Mouse (Mus musculus) layer of hippocampus, postnatal 25 days (tissue): ENCODE results near the gene Atf3. TPM values are rescaled to one million over a fixed set of nuclear protein-coding genes. Genes with fewer than 3 reads are reported as not detected.

ENCODE experiments used
- DNase-seq, 2 experiments: peaks; one replicate each; pipeline ENCODE4 v3.0.0; 2022; ENCODE audit warnings: mixed read lengths in 2 of 2, low spot score in 1 of 2; ENCODE audit errors: extremely low spot score in 1 of 2
- total RNA-seq, 2 experiments: library from RNA; stranded (reverse); gene quantifications; 2 replicates each; pipeline ENCODE4 v1.2.3; 2021

Gene Atf3
- total RNA-seq: 1 to 10 TPM; 1.1 to 2.1 TPM

- DNase-seq: no peak
Measured at GRCm38 (mm10) chr1:191217939-191218338, at the start of gene Atf3. Atf3 (minus strand) TSS chr1:191218039.

DNA sequence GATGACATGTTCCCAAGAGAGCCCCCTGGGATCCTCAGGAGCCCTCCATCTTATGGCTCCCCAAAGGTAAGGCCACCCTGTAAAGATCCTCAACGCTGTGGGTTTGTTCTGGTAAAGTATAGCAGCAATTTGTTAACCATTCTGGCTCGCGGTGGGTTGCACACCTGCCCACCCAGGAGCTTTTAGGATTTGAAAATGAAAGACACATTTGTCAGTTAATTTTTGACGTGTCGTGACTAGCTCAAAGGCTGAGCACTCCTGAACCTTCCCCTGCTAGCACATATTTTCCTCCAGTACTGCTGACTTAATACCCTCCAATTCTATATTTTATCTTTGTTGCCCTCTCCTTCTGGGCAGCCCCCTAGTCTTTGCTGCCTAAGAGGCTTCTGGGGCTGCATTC lies 49.3 kb upstream of the Atf3 start:
- DNase-seq: no peak

DNA sequence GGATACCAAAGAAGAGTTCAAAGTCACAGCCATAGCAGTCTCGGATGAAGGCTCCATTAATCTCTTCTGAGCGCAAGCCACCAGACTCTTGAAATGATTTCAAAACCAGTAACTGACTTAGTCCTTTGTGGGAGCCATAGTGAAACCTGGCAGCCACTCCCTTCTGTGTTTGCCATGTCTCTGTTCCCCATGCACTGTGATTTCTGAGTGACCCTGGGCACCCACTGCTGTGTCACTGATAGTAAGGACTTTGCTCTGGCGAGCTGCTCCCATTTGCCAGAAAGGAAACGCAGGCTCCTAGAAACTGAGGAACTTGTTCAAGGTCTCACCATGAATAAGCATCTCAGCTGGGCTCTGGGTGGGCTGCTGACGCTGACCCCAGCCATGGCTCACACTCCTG lies 45.6 kb upstream of the Atf3 start:
- no peak for DNase-seq

- DNase-seq: no peak
Measured at GRCm38 (mm10) chr1:191261861-191262260, 44.0 kb upstream of the Atf3 start.

DNA sequence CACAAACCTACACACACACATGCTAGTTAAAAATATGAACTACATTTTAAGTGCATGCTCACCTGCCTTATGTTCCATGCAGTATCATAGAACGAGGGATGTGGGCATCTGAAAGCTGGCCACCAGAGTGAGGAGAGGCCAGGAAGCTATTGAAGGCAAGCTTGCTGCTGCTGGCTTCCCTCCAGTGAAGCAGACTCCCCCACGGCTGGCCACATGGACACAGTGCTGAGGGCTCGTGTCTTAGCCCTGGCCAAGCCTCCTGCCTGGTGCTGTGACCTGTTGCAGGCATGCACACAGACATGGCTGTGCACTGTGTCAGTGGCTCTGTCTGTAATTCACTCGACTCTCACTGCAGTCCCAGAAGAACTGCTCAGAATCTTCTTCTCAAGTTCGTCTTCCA lies 41.8 kb upstream of the Atf3 start:
- no peak for DNase-seq

DNA sequence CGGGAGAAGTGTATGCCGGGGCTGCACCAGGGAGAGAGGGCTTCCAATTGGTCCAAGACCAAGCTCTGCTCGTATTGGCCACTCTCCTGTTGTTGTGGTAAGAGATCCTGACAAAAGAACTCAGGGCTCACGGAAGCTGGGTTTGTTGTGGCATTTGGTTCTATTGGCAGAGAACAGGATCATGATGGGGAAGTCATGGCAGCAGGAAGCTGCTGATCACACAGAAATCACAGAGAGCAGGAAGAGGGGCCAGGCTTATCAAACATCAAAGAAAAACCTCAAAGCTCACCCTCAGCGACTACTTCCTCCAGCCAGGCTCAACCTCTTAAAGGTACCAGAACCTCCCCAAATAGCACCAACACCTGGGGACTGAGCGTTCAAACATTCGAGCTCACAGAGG lies 41.3 kb upstream of the Atf3 start:
- DNase-seq: no peak

DNA sequence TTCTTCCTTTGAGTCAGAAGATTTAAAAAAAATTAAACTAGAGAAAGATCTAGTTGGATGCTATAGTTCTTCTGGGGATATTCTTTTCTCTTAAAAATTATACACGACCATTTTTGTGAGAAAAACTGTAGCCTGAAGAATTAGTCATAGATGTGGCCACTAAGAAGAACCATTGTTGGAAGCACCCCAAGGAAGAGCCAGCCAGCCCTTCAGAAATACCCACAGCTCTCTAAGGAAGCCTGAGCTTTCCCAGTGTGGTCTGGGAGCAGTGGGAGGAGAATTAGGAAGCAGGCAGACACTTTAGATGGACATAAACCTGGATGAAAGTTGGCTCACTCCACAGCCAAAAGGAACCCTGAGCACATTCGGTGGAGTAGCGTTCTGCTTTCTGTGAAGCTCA lies 40.7 kb upstream of the Atf3 start:
- no peak for DNase-seq

DNA sequence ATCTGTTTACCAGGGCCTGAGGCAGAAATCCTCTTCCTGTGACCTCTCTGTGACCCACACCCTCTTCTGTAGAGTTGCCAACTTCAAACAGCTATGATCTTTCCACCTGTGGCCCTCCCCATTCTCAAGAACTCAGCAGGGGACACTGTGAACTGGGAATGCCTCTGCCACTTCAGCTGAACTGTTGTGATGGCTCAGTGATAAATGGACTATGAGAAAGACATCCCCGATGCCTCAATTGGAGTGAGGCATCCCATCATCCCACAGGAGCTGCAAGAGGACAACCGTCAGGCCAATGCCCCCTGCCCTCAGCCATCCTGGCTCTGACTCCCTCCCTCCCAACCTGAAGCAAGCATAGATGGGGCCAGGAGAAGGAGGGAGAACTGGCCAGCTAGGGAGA lies 40.1 kb upstream of the Atf3 start:
- no peak for DNase-seq

DNA sequence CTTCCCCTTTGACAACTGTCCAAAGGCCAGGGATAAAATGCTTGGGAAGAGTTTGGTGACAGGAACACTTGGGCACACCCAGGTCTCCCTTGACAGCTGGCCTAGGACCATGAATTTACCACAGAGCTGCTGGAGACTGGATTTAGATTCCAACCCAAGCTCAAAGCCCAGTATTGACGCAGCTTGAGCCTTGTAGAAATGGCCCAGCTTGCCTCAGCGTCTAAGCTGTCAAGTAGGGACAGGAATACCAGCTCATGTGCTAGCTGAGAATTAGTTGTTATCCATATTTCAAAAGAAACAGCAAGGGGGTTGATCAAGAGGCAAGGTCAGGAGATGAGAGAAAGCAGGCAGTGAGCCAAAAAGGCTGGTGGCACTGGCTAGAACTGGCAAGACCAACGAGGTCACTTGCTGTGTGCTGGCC lies 39.5 kb upstream of the Atf3 start:
- no peak for DNase-seq

- DNase-seq: no peak
Measured at GRCm38 (mm10) chr1:191256566-191257350, 38.9 kb upstream of the Atf3 start.

DNA sequence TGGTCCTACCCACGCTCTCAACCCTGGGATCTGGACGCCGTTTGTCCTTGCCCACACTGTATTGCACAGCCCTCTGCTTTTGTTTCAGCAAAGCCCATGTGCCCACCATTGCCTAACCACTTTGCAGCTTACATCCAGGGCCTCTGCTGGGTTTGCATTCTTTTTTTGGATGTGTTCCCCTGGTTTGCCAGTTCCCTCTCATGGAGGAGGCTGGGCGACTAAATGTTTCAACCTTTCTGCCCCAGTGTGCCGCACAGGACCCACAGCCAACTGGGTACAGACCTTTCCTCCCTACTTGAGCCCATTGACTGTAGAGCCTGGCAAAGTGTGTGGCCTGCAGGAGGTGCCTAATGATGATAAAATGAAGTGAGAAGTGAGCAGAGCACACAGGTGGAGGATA lies 38.3 kb upstream of the Atf3 start:
- no peak for DNase-seq

GRCm38 (mm10) chr1:191254448-191254847 lies 36.6 kb upstream of the Atf3 start:
- no peak for DNase-seq

- no peak for DNase-seq
Measured at GRCm38 (mm10) chr1:191253636-191254035, 35.8 kb upstream of the Atf3 start.

DNA sequence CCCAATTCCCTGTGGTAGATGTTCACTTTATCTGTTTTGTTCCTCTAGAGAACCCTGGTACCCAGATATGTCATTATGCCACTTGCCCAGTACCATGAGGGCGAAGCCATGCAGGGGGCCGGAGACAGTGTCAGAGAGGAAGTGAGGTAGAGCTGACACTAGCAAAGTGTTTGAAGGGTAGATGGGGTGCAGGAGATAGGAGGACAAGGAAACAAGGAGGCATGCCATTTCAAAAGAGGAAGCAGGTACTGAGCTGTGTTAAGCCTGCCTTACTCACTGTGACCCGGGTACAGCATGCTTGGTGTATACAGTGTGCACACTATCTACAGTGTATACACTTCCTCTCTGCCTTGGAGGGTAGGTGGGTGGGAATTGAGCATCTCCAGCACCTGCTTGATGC lies 32.1 kb upstream of the Atf3 start:
- no peak for DNase-seq

DNA sequence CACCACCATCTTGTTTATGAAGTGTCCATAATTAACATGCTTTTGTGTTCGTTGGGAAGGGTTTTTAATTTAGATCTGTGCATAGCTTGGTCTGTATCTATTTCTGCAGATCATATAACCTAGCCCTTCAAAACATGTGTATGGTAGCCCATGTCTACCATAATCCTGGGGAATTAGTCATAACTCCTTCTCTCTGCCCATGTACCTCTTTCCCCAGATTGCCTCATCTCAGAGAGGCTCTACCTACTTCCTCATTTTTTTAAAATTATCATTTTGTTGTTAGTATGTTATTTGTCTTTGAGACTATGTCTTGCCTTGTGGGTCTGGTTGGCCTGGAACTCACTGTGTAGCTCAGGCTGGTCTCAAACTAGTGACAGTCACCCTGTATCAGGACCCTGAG lies 30.6 kb upstream of the Atf3 start:
- DNase-seq: no peak

DNA sequence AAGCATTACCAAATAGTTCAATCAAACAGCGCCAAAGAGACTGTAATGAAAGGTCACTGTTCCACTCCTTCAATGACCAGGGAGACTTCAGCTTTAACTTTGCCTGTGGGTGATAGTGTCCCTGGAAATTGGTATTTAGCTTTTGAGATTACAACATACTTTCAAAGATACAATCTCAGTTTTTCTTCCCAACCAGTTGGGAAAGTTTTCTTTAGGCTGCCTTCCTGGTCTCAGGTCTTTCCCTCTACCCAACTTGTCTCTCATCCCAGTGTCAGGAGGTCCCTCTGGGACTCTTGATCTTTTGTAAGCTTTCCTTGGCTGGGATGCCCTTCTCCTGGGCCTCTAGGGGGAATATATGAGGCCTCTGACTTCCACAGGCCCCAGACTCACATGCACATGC lies 29.7 kb upstream of the Atf3 start:
- DNase-seq: no peak

DNA sequence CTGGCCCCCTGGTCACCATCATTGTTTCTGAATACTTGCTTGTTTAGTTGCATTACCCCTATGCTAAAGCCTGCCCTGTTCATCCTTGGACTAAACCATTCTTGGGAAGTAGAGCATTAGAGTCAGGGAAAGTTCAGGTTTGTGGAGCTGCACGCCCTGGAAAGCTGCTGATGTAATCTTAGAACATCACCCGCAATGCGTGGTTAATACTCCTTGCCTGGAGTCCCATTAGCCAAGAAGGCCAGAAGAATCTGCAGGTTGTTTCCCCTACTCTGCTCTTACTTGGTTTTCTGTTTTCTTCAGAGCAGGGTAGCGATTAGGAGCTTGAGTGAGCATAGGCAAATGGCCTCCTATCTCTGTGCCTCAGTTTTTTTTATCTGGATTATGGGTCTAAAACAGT lies 26.0 kb upstream of the Atf3 start:
- DNase-seq: no peak

DNA sequence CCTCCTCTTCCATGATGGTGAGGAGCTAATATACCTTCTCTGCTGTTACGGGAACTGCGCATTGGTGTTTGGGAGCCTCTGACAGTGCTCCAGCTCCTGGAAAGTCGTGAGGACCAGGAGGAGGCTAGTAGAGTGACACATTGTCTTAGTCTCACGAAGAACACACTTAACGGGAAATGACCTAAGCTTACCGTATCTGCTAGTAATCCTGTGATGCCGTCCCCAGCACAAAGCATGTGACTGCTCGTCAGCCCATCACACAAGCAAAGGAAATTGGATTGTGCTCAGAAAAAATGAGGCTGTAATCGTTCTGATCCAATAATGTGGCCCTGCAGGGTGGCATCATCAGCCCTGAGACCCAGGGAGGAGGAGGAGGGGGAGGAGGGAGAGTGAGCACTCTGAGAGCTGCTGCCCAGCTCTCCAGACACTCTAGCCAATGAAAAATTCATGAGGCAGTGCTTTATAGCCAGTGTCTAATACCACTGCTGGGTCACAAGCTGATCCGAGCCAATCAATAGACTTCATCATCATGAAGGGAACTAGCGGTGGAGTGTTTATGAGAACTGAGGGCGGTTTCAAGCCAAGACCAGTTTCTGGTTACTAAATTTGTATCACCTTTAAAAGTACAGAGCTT lies 24.3 kb upstream of the Atf3 start:
- no peak for DNase-seq

- DNase-seq: no peak
Measured at GRCm38 (mm10) chr1:191241574-191241973, 23.7 kb upstream of the Atf3 start.

DNA sequence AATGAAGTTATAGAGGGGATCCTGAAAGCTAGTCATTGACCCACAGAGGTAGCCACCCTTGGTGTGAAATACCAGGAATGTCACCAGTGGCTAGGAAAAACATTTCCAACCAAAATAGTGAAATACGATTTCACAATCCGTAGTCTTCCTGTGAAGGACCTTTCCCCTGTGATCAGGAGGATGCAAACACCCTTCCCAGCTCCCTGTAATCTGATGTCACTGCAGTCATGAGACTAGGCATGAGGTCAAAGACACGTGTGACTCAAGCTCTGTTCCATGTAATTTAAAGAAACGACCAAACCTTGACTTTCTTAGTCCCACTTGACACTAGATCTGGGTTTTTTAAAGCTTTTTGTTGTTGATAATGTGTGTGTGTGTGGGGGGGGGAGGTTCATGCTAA lies 21.8 kb upstream of the Atf3 start:
- no peak for DNase-seq

GRCm38 (mm10) chr1:191235788-191236542 lies 18.1 kb upstream of the Atf3 start:
- DNase-seq: no peak

DNA sequence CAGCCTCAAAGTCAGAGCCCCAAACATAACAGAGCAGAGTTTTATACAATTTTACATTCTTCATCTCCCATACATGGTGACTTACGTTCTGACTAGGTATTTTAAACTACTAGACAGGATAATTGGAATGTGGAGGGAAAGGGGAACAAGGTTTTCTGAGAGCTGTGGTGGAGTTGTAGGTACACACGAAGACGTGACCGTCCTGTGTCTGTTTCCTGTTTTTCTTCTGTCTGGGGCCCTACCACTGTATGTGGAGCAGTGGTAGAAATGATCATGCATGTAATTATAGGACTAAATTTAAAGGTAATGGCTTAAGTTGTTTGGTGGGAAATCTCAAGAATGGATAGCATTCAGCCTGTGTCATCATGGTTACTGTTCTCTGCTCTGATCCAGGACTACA lies 17.0 kb upstream of the Atf3 start:
- no peak for DNase-seq
